Mouse (Mus musculus) mouse trophoblast stem cell (cell line): ENCODE measurements around the gene Pih1d1.
"Not testable (repeated sequence)": the region's sequence is repeated elsewhere in the genome, so short reads cannot be mapped to it uniquely, and the experiment has no call there.

ENCODE experiments used
- in situ Hi-C, 2 experiments: fragments of 300-500 bp; cut with MseI, MboI; formaldehyde crosslinking; loops; 2 replicates in 1 of 2; 3 replicates in 1 of 2; pipeline ENCODE4 v1.15.1; 2025

Gene Pih1d1

GRCm38 (mm10) chr7:45147267-45147666 is 6.8 kb upstream of the Pih1d1 start:
- in situ Hi-C loops = no loop called here

GRCm38 (mm10) chr7:45147899-45148298 is 6.2 kb upstream of the Pih1d1 start:
- in situ Hi-C loops = no loop called here

DNA sequence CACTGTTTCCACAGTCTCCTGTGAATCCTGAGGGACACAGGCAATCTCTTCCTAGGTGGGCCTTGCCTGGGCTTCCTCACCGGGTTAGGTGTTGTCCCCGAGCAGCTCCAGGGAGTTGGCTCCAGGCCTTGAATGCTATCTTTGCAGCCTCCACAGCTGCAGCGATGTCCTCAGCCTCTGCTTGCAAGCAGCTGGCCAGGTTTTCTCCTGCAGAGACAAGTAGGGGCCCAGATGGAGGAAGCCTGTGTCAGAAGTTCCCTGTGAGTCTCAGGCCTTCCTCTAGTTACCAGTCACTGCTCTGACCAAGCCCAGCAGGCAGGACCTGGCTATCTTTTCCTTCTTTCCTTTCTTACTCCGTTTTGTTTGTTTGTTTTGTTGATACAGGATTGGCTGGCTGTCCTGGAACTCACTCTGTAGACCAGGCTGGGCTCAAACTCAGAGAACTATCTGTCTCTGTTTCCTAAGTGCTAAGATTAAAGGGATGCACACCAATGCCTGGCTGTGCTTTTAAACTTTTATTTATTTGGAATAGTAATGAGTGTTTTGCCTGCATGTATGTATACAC is 5.5 kb upstream of the Pih1d1 start:
- in situ Hi-C loops = no loop called here

DNA sequence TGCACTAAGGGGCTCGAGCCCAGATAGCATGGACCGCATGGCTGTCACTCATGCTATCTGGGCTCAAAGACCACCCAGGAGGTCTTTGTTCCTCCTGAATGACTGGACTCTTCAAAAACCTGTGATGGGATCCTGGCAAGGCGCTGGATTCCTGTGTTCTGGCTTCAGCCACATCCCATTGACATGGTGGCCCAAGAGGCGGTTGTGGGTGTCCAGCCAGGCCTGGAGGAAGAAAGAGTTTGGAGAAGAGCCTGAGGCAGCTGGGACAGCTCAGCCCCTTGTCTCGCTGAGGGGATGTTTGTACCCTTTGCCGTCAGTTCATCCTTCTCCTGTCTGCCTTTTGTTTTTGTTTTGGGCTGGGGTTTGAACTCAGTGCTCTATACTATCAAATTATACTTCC is 4.6 kb upstream of the Pih1d1 start:
- in situ Hi-C loops = no loop called here

- in situ Hi-C loops = no loop called here
These were observed 3.8 kb upstream of the Pih1d1 start for GRCm38 (mm10) chr7:45150321-45150720.

DNA sequence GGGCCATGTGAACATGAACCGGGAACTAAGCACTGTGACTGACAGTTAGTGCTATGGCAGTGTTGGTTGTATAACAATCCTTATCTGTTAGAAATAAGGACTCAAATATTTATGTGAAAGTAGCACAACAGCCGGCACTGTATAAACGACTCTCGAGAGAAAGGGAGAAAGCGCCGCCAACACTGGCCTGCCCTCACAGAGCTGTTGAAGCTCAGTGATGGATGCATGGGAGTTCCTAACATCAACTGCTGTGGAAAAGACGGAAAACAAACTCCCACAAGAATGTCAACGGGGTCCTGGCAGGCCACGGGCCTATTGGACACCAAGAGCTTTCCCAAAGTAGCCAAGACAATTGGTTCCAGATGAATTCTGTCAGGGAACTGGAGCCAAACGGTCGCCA is 2.8 kb upstream of the Pih1d1 start:
- in situ Hi-C loops = no loop called here

- in situ Hi-C loops = not testable (repeated sequence)
These were observed 1.1 kb upstream of the Pih1d1 start for GRCm38 (mm10) chr7:45153052-45153451.

- in situ Hi-C loops = no loop called here
These were observed 517 bp upstream of the Pih1d1 start for GRCm38 (mm10) chr7:45153586-45153985.

- in situ Hi-C loops = no loop called here
These were observed 951 bp downstream of the Pih1d1 start for GRCm38 (mm10) chr7:45154993-45155514.

DNA sequence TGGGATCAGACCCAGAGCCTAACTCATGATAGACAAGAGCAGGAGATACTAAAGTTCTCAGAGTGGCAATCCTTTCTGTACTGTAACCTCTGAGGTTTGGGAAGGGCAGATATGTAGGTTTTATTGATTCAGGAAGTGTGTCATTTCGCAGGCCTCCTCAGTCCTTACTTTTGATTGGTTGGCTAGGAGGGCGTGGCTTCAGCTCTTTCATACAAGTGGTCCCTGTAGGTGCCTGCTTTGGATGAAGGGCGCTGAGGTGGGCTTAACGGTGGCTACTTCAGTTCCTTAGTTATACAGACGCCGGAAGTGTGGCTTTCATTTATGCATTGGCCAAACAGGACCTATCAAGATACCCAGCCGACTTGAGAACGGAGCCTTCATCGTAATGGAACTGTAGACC is 1.5 kb downstream of the Pih1d1 start:
- in situ Hi-C loops = no loop called here

GRCm38 (mm10) chr7:45156206-45156605 is 2.1 kb downstream of the Pih1d1 start:
- in situ Hi-C loops = no loop called here

DNA sequence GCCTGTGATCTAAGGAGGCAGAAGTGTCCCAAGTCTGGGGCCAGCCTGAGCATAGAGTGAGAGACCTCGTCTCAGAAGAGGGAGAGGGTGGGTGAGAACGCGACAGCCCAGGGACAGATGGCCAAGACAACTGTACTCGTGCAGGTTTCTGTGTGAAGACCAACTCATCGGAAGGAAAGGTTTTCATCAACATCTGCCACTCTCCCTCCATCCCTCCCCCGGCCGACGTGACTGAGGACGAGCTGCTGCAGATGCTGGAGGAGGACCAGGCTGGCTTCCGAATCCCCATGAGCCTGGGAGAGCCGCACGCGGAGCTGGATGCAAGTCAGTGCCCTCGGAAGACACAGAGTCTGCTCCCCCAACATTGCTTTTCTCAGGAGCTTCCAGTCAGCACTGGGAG is 3.4 kb downstream of the Pih1d1 start:
- in situ Hi-C loops = no loop called here

DNA sequence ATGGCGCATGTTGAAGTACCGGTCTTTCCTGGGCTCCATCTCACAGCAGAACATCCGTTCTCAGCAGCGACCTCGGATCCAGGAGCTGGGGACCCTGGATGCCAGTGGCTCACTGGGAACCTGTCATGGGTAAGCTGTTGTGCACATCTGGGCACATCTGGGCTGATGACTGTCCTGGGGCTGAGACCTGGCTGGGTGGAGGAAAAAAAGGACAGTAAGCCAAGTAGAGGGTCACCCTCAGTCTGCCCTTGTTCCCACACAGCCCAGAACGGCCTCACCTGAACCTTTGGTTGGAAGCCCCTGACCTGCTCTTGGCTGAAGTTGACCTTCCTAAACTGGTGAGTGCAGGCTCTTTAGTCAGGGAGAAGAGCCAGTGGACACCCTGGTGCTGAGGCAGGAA is 4.9 kb downstream of the Pih1d1 start:
- in situ Hi-C loops = no loop called here

GRCm38 (mm10) chr7:45160316-45160800 is 6.3 kb downstream of the Pih1d1 start:
- in situ Hi-C loops = loop anchor here in 1 of 2 experiments (5.0 kb wide), 1 partner anchor 42 kb away; the partner anchor contains the start of gene Ccdc155

DNA sequence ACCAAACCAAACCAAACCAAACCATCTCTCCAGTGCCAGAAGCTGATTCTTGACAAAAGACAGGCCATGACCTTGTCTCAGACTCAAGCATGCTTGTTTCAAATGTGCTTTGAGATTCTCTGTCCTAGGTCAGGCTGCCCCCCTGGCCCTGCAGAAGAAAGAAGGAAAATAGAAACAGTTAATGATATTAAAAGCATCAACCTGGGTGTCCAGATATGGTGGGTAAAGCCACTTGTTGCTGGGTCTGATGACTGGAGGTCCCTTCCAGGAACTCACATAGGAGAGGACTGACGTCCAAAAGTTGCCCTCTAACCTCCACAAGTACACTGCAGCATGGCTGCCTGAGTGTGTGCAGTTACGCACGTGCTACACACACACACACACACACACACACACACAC is 6.8 kb downstream of the Pih1d1 start:
- in situ Hi-C loops = loop anchor here in 1 of 2 experiments (5.0 kb wide), 1 partner anchor 41 kb away; the partner anchor contains the start of gene Ccdc155

DNA sequence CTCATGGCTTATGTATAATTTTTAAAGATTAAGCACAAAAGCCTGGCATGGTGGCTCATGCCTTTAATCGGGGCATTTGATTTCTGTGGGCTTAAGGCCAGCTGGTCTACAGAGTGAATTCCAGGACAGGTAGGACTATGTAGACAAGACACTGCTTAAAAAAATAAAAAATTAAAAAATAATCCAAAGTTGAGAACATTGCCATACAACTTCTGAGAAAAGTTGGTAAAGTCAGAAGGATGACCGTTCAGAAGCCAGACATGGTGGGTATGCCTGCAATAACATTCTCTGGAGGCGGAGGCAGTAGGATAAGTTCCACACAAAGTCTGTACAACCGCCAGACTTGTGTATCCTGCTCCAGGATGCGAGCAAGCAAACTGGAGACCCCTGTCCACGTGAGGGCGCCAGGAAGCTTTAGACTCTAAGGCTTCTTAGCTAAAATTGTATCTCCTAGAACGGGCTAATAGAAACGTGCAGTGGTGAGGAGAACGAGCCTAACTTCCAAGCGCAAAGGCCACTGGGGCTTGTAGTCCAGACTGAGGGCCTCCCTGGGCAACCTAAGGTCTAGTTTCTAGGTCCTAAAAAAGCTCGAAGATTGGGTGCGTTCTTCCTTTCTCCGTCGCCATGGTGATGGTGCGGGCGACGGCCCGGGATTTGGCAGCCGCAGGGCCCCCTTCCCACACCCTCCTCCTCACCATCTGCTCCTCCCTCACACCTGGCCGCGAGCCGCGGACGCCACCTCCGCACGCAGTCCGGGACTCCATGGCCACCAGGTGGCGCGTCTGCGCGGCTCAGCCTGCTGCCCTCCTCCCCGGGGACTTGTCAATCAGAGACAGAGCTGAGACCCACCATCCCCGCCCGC is 7.7 kb downstream of the Pih1d1 start:
- in situ Hi-C loops = loop anchor here in 1 of 2 experiments (5.0 kb wide), 1 partner anchor 40 kb away; the partner anchor contains the start of gene Ccdc155

GRCm38 (mm10) chr7:45162551-45162950 is 8.4 kb downstream of the Pih1d1 start:
- in situ Hi-C loops = loop anchor here in 1 of 2 experiments (5.0 kb wide), 1 partner anchor 40 kb away; the partner anchor contains the start of gene Ccdc155

- in situ Hi-C loops = loop anchor here in 1 of 2 experiments (5.0 kb wide), 1 partner anchor 39 kb away; the partner anchor contains the start of gene Ccdc155
These were observed 9.0 kb downstream of the Pih1d1 start for GRCm38 (mm10) chr7:45162996-45163615.

- in situ Hi-C loops = loop anchor here in 1 of 2 experiments (5.0 kb wide), 1 partner anchor 38 kb away; the partner anchor contains the start of gene Ccdc155
These were observed 9.8 kb downstream of the Pih1d1 start, which contains the start of gene Slc17a7 for GRCm38 (mm10) chr7:45163735-45164490. TSS of gene Slc17a7 (plus strand) at chr7:45163949.

DNA sequence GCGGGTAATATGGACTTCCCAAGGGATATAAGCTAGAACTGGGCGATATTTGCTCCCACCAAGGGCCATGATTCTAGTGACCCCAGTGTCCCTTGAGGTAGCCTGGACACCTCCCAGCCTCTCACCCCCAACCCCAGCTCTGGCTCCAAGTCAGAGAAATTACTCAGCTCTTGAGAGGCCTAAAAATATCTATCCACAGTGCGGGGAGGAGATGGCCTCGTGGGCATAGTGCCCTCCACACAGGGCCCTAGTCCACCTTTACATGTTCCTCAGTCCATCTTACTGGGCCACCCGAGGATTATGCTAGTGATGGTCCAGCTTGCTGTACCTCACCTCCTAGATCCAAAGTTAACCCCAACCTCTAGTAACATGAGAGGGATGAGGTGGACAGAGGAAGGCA is 10.7 kb downstream of the Pih1d1 start:
- in situ Hi-C loops = loop anchor here in 1 of 2 experiments (5.0 kb wide), 1 partner anchor 37 kb away; the partner anchor contains the start of gene Ccdc155

GRCm38 (mm10) chr7:45165701-45166100 is 11.6 kb downstream of the Pih1d1 start:
- in situ Hi-C loops = no loop called here
